Mouse (Mus musculus) brain, embryonic 18.5 days (tissue): Measurements from ENCODE around the gene Ndnf.

Experiments
- DNase-seq: peaks from one replicate; pipeline ENCODE4 v3.0.0-alpha.2; 2012; ENCODE audit warnings: low read depth, low spot score

The Ndnf gene

DNA sequence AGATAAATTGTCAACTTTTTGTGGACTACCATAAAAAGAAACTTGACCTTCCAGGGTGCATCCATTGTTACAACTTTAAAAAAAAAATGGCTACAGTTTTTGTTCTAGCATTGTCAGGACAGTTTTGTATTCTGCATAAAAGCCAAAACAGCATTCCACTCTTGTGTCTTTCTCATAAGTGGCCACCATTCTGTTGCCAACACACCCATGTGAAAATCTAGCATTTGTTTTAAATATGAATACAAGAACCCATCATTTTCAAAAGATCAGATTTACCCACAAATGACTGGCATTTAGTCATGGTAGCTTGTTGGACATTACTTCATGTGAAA, 72.4 kb downstream of the Ndnf start:
- no peak for DNase-seq

DNA sequence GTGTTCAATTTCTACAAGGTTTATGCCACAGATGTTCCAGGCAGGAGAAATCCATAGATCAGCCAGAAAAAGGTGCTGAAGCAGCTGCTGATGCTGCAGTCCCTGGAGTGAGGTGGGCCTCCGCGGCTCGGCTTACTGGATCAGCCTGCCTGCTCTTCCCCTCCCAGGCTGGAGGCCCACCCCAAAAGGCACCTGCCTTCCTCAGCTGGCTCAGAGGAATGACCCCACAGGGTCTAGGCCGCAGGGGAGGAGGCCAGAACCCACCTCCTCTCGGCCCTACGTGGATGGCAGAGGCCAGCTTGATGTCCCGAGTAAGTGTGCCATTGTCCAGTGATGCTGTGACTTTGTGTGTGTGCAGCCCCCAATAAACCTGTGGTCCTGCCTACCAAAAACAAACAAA, 86.8 kb downstream of the Ndnf start:
- DNase-seq: no peak

DNA sequence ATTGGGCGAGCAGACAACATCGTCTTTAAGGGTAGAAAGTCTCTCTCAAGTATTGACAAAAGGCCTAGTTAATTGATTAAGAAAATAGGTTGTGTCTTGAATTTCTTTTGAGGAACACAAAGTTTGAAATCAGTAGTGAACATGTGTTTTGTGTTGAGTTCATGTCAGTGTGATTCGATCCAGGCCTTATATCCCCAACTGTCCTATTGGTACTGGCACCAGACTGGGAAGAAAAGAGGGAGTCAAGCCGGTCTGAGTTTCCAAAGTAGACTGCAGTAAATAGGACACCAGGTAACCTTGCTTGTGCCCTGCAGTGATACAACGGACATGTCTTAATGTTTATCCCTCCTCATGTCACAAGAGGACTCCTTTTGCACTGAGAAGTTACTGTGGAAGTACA, 87.8 kb downstream of the Ndnf start:
- no peak for DNase-seq

DNA sequence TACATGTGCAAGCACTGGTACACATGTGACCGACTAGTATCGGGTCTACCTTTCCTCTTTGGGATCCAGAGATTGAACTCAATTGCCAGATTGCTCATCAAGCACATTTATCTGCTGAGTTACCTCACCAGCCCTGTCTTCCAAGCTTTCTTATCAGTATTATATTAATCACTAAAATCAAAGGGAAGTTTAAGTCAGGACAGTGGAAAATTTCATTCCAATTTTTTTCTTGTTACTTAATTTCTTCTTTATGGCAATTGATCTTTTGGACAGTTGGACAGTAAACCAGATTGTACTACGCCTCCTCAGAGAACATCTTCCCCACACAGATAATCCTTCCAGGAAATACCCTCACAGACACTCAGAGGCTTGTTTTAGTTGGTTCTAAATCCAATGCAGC, 88.7 kb downstream of the Ndnf start:
- no peak for DNase-seq
